Mouse (Mus musculus) forebrain, embryonic 14.5 days (tissue): ENCODE data around the gene Fgfr2. TPM values are rescaled to one million over a fixed set of nuclear protein-coding genes. Genes with fewer than 3 reads are reported as not detected.

ENCODE experiments used
- ATAC-seq: fragments of 200-750 bp; cut with Nextera tagmentation; 2 replicates; pipeline ENCODE4 v1.8.0; 2017; ENCODE audit warnings: mild to moderate bottlenecking, moderate library complexity
- DNase-seq: peaks from one replicate; pipeline ENCODE4 v3.0.0-alpha.2; 2015; ENCODE audit warnings: low spot score
- H3K27ac ChIP-seq: fragments of 300-500 bp; sonication (generic); 2 replicates; pipeline ENCODE4 v1.5.1; 2014; ENCODE audit warnings: low read depth, mild to moderate bottlenecking, control low read depth, low read length, moderate library complexity
- H3K27me3 ChIP-seq: fragments of 300-500 bp; sonication (generic); replicated peaks from 2 replicates; pipeline ENCODE4 v1.6.1; 2014; ENCODE audit warnings: low read length, control low read depth, mixed read lengths; ENCODE audit not compliant: control insufficient read depth, insufficient read depth
- H3K36me3 ChIP-seq: fragments of 300-500 bp; sonication (generic); 2 replicates; pipeline ENCODE4 v1.6.1; 2014; ENCODE audit warnings: low read length, control low read depth; ENCODE audit not compliant: control insufficient read depth, insufficient read depth
- H3K4me1 ChIP-seq: fragments of 300-500 bp; sonication (generic); 2 replicates; pipeline ENCODE4 v1.6.1; 2014; ENCODE audit warnings: antibody characterized with exemption, low read length, control low read depth; ENCODE audit not compliant: control insufficient read depth, insufficient read depth
- H3K4me2 ChIP-seq: fragments of 300-500 bp; sonication (generic); 2 replicates; pipeline ENCODE4 v1.6.1; 2014; ENCODE audit warnings: mild to moderate bottlenecking, control low read depth, low read length
- H3K4me3 ChIP-seq: fragments of 300-500 bp; sonication (generic); 2 replicates; pipeline ENCODE4 v1.5.1; 2014; ENCODE audit warnings: low read depth, low read length, control low read depth
- H3K9ac ChIP-seq: fragments of 300-500 bp; sonication (generic); 2 replicates; pipeline ENCODE4 v1.6.1; 2014; ENCODE audit warnings: mild to moderate bottlenecking, low read length, control low read depth, moderate library complexity
- H3K9me3 ChIP-seq: fragments of 300-500 bp; sonication (generic); replicated peaks from 2 replicates; pipeline ENCODE4 v1.6.1; 2016; ENCODE audit warnings: low read length, control low read depth, mixed read lengths; ENCODE audit not compliant: control insufficient read depth
- WGBS: fragments of 180-500 bp; shearing (Covaris S2); extraction: QIAGEN DNeasy Blood & Tissue Kit; methylation state at CpG from one replicate; pipeline ENCODE4 v1.1.7; 2014; 5-methylcytosine and 5-hydroxymethylcytosine counted together
- polyA plus RNA-seq: library from polyadenylated mRNA; unstranded; fragments of >200 nt; fragmentation: Nextera tagmentation; extraction: Ambion mirVana; gene quantifications from 2 replicates; pipeline ENCODE4 v1.2.1, GENCODE M21; 2014

The Fgfr2 gene
- polyA plus RNA-seq, 1 experiment from 2014 or later, result 35.9 TPM

- H3K4me3 ChIP-seq, result no peak overlapping the region
- H3K4me1 ChIP-seq, result no peaks in the 10 kb centered on the region
- H3K27me3 ChIP-seq, result no peaks in the 10 kb centered on the region
- no peak for DNase-seq
- H3K4me2 ChIP-seq, result no peak overlapping the region
- peaks cover 35% of the 10 kb centered on the region for H3K36me3 ChIP-seq
- ATAC-seq, result no peak
- WGBS, result 35% methylated on average over 4 of the region's 4 CpGs
- no peaks in the 10 kb centered on the region for H3K9me3 ChIP-seq
- H3K9ac ChIP-seq, result no peak overlapping the region
- no peak overlapping the region for H3K27ac ChIP-seq
These were observed 567.2 kb downstream of the Fgfr2 start for GRCm38 (mm10) chr7:132555911-132556310.

- ATAC-seq (no peak), DNase-seq (peak; percentile 54)
- Histone ChIP-seq H3K36me3 (peaks cover 16% of the 10 kb centered on the region), H3K4me3 (no peak overlapping the region), H3K9ac (no peak overlapping the region), H3K4me1 (no peaks in the 10 kb centered on the region), H3K9me3 (no peaks in the 10 kb centered on the region), H3K4me2 (no peak overlapping the region), H3K27me3 (no peaks in the 10 kb centered on the region), H3K27ac (no peak overlapping the region)
- 46% methylated on average over 2 of the region's 2 CpGs for whole genome bisulfite sequencing
These were observed 569.1 kb downstream of the Fgfr2 start for GRCm38 (mm10) chr7:132554091-132554490.

- Histone ChIP-seq H3K4me3 (peak overlapping the region; percentile 45), H3K9ac (peak overlapping the region; percentile 63), H3K4me2 (peak overlapping the region; percentile 94), H3K9me3 (no peaks in the 10 kb centered on the region), H3K4me1 (no peaks in the 10 kb centered on the region), H3K27me3 (no peaks in the 10 kb centered on the region), H3K27ac (no peak overlapping the region), H3K36me3 (no peaks in the 10 kb centered on the region)
- peak; percentile 96 for DNase-seq
- ATAC-seq, result peak; percentile 97
- WGBS, result 2% methylated on average over 27 of the region's 27 CpGs
These were observed 571.6 kb downstream of the Fgfr2 start for GRCm38 (mm10) chr7:132551351-132552126.

- no peak overlapping the region for H3K4me3 ChIP-seq
- 68% methylated on average over 3 of the region's 3 CpGs for WGBS
- no peak for ATAC-seq
- DNase-seq, result no peak
- H3K4me1 ChIP-seq, result no peaks in the 10 kb centered on the region
- no peaks in the 10 kb centered on the region for H3K27me3 ChIP-seq
- H3K9ac ChIP-seq, result no peak overlapping the region
- H3K36me3 ChIP-seq, result no peaks in the 10 kb centered on the region
- H3K9me3 ChIP-seq, result no peaks in the 10 kb centered on the region
- H3K4me2 ChIP-seq, result no peak overlapping the region
- no peak overlapping the region for H3K27ac ChIP-seq
These were observed 576.0 kb downstream of the Fgfr2 start for GRCm38 (mm10) chr7:132547126-132547525.

- DNase-seq (peak; percentile 22), ATAC-seq (no peak)
- H3K4me2 ChIP-seq, result no peak overlapping the region
- no peaks in the 10 kb centered on the region for H3K9me3 ChIP-seq
- 82% methylated on average over 4 of the region's 4 CpGs for WGBS
- H3K4me3 ChIP-seq, result no peak overlapping the region
- H3K36me3 ChIP-seq, result no peaks in the 10 kb centered on the region
- no peaks in the 10 kb centered on the region for H3K27me3 ChIP-seq
- no peak overlapping the region for H3K9ac ChIP-seq
- H3K4me1 ChIP-seq, result no peaks in the 10 kb centered on the region
- no peak overlapping the region for H3K27ac ChIP-seq
These were observed 580.7 kb downstream of the Fgfr2 start for GRCm38 (mm10) chr7:132542427-132542826.

GRCm38 (mm10) chr7:132541566-132541965 is 581.6 kb downstream of the Fgfr2 start:
- ATAC-seq (no peak), DNase-seq (no peak)
- H3K4me1 ChIP-seq, result no peaks in the 10 kb centered on the region
- H3K27ac ChIP-seq, result no peak overlapping the region
- WGBS, result 70% methylated on average over 3 of the region's 3 CpGs
- no peaks in the 10 kb centered on the region for H3K9me3 ChIP-seq
- no peak overlapping the region for H3K9ac ChIP-seq
- no peaks in the 10 kb centered on the region for H3K27me3 ChIP-seq
- no peak overlapping the region for H3K4me3 ChIP-seq
- no peak overlapping the region for H3K4me2 ChIP-seq
- H3K36me3 ChIP-seq, result no peaks in the 10 kb centered on the region

- Histone ChIP-seq H3K9ac (no peak overlapping the region), H3K4me3 (no peak overlapping the region), H3K27ac (no peak overlapping the region), H3K9me3 (no peaks in the 10 kb centered on the region), H3K4me1 (no peaks in the 10 kb centered on the region), H3K27me3 (no peaks in the 10 kb centered on the region), H3K36me3 (no peaks in the 10 kb centered on the region), H3K4me2 (no peak overlapping the region)
- no peak for ATAC-seq
- 86% methylated on average over 4 of the region's 4 CpGs for whole genome bisulfite sequencing
- no peak for DNase-seq
These were observed 582.6 kb downstream of the Fgfr2 start for GRCm38 (mm10) chr7:132540597-132540996.

GRCm38 (mm10) chr7:132529206-132529605 is 593.9 kb downstream of the Fgfr2 start:
- Histone ChIP-seq H3K4me1 (no peaks in the 10 kb centered on the region), H3K36me3 (no peaks in the 10 kb centered on the region), H3K9ac (no peak overlapping the region), H3K4me2 (no peak overlapping the region), H3K4me3 (no peak overlapping the region), H3K27ac (no peak overlapping the region), H3K9me3 (no peaks in the 10 kb centered on the region), H3K27me3 (no peaks in the 10 kb centered on the region)
- DNase-seq, result no peak
- ATAC-seq, result no peak
- WGBS, result 60% methylated on average over 3 of the region's 3 CpGs

- DNase-seq (no peak), ATAC-seq (no peak)
- no peaks in the 10 kb centered on the region for H3K9me3 ChIP-seq
- no peak overlapping the region for H3K4me2 ChIP-seq
- H3K36me3 ChIP-seq, result no peaks in the 10 kb centered on the region
- H3K4me1 ChIP-seq, result no peaks in the 10 kb centered on the region
- WGBS, result 91% methylated on average over 7 of the region's 7 CpGs
- no peak overlapping the region for H3K4me3 ChIP-seq
- no peak overlapping the region for H3K27ac ChIP-seq
- H3K27me3 ChIP-seq, result no peaks in the 10 kb centered on the region
- no peak overlapping the region for H3K9ac ChIP-seq
These were observed 609.6 kb downstream of the Fgfr2 start for GRCm38 (mm10) chr7:132513419-132513982.
